Mouse (Mus musculus): ENCODE data around the gene Eif4enif1. TPM values are rescaled to one million over a fixed set of nuclear protein-coding genes. Genes with fewer than 3 reads are reported as not detected.
"Not testable (repeated sequence)": the region's sequence is repeated elsewhere in the genome, so short reads cannot be mapped to it uniquely, and the experiment has no call there.

Eif4enif1 gene
- total RNA-seq, 2 experiments from 2014 or later: 67.2 to 71.1 TPM

DNA sequence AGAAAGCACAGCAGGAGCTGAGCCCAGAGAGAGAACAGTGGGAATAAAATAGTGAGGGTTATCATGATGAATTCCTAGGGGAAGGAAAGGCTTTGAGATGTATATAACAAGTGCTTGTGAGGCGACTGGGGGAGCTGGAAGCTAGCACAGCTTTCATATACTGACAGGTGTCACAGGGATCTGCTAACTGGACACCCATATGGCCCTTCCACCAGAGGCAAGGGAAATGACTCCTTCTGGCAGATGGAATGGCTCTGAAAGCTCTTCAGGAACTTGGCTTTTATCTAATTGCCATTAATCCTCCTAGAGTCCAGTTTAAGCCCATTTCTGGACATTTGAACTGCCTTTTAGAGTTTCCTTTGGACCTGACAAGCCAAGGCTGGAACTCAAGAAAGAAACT lies 20.2 kb upstream of the Eif4enif1 start:
- DNase-seq: not testable (repeated sequence)

DNA sequence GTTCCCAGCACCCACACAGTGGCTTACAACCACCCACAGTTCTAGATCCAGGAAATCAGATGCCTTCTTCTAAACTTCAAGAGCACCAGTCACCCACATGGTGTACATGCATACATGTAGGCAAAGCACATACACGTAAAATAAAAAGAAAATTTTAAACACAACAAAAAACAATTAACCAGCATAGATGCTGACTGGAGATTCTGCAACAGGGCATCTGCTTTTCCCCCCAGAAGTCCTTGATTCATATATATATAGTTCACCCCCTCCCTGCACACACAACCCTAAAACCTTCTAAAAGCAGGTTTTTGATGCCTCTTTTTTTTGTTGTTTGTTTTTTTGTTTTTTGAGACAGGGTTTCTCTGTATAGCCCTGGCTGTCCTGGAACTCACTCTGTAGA lies 19.5 kb upstream of the Eif4enif1 start:
- not testable (repeated sequence) for DNase-seq

DNA sequence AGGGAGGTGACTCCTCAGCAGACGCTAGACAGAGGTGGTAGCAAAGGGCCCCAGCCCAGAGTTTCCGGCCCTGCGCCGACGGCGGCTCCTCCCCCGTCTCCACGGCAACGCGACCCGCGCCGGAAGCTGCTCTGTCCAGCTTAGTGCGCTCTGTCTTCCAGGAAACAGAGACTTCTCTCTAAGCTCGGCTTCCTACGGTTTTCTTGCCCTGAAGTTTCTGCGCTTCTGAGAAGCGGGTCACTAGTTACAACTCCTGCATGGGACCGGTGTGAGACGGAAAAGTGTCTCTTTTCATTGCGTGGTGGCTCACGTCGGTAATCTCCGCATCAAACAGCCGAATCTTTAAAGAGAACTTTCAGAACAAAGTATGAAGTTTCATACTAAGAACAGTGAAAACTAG lies 8.8 kb upstream of the Eif4enif1 start, which contains the start of gene Sfi1:
Gene Sfi1 (minus strand): TSS at position 101 of the 400 bp plus-strand sequence.
- DNase-seq: no peak

DNA sequence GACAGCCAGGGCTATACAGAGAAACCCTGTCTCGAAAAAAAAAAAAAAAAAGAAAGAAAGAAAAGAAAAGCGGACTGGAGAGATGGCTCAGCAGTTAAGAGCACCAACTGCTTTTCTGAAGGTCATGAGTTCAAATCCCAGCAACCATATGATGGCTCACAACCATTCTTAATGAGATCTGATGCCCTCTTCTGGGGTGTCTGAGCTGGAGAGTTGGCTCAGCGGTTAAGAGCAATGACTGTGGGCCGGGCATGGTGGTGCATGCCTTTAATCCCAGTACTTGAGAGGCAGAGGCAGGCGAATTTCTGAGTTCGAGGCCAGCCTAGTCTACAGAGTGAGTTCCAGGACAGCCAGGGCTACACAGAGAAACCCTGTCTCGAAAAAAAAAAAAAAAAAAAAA lies 1.6 kb upstream of the Eif4enif1 start:
- DNase-seq: not testable (repeated sequence)

DNA sequence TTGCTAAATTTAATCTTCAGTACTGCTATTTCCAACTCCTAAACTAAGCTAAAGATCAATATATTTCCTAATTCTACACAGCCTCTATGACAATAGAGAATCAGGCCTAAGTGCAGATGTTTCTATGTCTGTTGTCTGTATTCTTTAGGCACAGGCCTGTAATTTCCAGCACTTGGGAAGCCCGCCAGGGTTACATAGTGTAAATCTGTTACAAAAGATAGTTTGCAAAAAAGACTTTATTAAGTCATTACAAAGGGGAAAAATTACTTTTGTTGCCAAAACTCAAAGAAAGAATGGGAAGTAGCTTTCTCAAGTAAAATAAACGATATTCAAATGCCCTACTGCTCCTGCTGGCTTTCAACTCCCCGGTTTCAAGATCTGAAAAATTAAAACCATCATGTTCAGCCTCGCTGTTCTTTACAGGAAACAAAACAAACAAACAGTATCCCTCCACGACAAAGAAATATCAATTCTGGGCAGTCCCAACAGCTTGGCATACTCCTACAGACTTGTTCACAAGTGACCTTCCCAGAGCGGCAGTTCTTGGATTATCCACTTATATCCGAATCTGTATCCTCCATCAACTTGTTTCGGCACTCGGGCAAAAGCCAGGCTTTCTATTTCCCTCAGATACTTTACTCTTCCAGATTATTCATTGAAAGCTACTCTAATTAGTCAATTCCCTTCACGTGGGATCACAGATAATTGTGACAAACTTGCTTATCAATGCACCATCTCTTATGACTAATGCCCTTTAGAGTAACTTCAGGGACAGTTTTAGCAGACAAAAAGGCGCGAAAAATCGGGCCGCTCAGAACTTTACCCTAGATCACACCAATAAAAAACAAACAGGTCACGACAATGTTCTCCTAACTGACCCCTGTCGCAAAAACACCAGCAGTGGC lies 614 bp upstream of the Eif4enif1 start:
- no peak for DNase-seq

DNA sequence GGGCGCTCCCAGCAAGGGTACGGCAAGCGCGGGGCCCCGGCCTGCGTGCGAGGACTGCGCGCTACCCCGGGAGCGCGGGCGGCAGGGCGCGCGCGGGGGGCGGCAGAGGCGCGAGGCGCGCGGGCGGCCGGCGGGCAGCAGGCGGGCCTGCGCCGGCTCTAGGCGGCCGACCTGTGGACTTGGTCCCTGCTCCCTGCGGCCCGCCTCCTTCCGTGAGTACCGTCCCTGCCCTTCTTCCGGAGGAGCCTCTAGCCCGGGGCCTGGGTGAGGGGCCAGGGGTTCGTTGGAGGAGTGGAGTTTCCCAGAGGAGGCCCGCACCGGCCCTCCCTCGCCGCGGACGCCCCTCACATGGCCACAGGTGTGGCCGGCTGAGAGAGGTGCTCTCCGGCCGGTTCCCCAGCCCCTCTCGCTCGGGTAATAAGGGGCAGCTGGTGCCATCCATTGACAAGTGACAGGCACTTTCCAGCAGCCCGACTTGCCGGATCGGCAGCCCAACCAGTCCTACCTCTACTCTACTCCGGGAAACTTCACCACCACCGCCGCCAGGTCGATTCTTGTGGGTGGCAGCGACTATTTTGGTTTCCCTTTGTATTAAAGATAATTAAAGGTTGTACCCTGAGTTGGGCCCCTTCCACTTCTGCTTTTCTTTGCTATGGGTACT lies 719 bp downstream of the Eif4enif1 start:
- DNase-seq: peak; percentile 53 to 60

DNA sequence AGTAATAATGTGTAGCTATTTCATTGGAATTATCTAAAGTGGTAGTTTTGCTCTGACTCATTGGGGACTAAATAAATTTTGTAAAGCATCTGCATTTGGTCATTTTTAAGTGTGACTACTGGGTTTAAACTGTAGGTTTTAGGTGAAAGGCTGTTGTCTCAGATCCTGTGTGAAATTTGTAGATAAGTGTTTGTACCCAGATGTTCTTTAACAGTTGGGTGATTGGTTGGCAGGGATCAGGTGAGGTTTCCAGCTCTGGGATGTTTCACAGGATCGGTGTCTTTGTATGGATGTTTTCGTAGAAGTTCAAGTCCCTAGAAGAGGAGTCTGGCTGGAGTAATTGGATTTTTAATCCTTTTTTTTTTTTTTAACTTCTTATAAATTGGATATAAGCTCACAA lies 1.6 kb downstream of the Eif4enif1 start:
- no peak for DNase-seq

DNA sequence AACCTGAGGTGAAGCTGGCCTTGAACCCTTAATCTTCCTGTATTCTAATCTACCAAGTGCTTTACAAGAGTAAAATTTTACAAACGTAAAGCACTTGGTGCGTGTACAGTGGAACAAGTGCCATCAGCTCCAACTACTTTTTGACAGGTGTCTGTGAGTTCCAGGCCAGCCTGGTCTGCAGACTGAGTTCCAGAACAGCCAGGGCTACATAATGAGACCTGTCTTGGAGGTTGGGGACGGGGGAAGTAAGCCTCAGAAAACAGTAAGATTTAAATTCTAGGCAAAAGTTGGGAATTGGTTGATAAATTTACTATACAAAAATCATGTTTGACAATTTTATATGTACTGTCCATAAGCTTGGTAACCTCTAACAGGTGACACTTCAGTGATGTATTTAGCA lies 3.0 kb downstream of the Eif4enif1 start:
- no peak for DNase-seq

DNA sequence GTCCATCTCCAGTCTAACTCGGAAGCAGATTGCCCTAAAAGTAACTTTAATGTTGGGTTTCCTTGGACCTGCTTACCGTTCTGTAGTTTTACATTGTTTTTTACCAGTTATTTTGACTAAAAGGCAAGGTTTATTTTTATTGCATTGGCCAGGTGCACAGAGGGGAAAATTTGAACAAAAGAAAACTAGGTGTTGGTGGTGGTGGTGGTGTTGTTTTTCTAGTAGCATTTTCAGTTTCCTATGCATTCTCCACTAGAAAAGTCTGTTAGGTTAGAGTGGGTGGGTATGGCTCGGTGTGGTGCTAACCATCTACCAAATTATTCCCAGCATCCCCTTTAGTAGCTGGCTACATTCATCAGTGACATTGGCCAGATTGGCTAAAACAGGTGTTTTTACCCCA lies 4.6 kb downstream of the Eif4enif1 start:
- DNase-seq: no peak

DNA sequence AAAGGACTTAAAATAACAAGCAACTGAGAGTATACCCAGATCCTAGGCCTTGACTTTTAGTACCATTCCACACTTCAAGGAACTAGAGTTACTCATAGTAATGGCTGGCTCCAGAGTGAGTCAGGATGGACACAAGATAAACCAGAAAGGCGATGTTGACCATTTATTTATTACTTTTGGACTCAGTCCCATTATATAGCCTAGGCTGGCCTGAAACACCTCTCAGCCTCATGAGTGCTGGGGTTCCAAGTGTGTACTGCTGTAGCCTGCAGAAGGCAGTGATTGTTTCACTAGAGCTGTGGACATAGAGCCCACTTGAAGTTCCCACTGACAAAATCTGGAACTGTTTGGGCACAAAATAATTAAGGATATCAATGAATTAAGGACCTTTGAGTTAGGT lies 10.3 kb downstream of the Eif4enif1 start:
- DNase-seq: no peak

DNA sequence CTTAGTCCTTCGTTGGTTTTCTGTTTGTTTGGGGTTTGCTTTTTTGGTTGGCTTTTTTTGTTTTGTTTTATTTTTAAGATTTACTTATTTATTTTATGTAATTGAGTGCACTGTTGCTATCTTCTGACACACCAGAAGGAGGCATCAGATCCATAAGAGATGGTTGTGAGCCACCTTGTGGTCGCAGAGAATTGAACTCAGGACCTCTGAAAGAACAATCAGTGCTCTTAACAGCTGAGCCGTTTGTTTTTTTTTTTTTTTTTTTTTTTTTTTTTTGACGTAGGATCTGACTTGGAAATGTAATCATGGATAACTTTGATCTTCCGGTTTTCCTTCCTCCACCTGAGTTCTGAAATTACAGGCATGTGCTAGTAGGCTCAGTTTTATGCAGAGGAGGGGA lies 20.9 kb downstream of the Eif4enif1 start:
- DNase-seq: no peak

DNA sequence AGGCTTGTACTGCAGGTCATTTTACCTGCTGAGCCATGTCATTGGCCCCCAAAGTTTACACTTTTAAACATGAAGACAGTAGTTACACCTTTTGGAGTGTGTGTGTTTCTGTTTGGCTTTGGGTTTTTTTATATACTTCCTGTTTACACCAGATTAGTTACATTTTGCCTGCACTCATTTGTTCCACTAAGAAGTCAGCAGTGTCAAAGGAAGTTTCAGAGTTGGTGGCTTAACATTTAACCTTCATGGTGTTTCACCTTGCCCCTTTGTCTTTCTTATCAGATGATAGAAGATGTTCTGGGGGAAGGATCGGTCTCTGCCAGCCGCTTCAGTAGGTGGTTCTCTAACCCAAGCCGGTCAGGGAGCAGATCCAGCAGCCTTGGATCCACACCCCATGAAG lies 24.9 kb downstream of the Eif4enif1 start:
- DNase-seq: no peak

DNA sequence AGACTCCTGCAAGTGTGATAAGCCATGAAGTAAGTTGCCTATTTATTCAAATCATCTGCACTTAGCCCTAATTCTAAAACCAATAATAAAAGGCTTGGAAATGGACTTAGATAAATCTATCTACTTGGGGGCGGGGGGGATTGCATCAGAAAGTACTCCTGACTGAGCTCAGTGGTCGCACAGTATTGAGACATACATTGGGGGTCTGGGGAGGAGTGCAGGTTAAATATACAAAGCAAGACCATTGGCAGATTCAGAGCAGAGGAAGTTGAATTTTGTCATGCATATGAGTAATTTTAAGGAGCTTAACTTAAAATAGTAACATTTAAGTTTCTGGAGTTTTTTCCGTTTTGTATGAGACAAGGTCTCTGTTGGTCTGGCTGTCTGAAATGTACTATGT lies 30.1 kb downstream of the Eif4enif1 start:
- DNase-seq: no peak

DNA sequence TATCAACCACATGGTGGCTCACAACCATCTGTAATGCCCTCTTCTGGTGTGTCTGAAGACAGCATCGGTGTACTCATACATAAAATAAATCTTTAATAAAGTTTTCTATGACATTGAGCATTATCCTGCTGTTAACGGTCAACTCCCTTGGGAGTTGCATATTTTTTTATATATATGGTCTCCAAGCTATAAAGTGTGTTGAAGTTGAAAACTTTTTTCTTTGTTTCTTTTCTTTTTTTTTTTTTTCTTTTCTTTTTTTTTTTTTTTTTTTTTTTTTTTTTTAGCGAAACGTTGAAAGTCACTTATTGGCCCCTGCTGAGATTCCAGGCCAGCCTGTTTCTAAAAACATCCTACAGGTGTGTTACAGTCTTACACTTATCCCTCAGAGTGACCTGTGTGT lies 31.5 kb downstream of the Eif4enif1 start:
- no peak for DNase-seq

DNA sequence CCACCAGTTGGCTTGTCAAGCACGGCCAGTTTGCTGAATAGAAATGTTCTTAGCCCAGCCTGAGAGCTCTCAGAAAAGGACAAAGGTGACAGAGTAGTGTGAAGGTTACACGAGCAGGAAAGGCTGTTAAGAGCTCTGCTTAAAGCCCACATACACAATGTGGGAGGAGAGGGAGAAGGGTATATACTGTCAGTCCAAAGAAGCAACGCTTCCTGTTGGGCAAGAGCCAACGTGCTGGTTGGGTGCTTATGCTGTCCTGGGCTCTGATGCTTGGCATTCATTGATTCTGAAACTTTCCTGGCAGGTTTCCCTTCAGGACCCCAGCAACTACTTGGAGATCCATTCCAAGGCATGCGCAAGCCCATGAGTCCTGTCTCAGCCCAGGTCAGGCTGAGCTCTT lies 33.1 kb downstream of the Eif4enif1 start:
- DNase-seq: no peak

DNA sequence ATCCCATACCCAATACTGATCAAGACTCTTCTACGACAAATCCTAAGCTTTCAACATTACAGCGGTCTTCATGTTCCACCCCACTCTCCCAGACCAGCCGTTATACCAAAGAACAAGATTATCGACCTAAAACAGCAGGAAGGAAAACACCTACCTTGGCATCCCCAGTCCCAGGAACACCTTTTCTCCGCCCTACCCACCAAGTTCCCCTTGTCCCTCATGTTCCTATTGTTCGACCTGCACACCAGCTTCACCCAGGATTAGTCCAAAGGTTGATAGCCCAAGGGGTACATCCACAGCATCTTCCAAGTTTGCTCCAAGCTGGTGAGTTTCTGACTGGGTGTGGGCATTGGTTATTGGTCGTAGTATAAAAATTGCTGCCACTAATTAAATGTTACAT lies 40.2 kb downstream of the Eif4enif1 start:
- DNase-seq: no peak

DNA sequence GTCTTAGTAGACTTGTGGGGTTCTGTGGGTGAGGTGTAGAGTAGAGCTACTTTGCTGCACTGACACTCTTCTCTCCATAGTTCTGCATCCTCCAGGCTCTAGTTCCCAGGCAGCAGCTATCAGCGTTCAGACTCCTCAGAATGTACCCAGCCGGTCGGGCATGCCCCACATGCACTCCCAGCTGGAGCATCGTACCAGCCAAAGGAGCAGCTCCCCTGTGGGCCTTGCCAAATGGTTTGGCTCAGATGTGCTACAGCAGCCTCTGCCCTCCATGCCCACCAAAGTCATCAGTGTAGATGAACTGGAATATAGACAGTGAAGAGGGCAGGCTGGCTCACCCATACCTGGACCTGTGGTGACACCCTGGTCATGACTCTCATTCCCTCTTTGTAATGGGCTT lies 41.6 kb downstream of the Eif4enif1 start:
- peak; percentile 27 to 39 for DNase-seq

DNA sequence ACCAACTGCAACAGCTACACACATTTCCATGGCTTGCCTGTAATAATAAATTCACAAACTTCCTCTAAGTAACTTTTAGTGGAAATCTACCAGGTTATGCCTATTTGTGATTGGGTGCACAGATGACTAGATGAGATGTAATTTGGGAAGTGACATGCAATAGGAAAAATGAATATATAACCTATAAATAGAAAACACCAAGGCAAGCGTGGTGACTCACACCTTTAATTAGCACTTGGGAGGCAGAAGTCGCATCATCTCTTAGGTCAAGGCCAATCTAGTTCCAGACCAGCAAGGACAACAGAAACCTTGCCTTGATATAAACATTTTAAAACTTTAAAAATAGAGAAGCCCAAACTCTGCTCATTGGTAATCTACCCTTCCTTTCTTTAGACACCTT lies 45.2 kb downstream of the Eif4enif1 start:
- DNase-seq: no peak

DNA sequence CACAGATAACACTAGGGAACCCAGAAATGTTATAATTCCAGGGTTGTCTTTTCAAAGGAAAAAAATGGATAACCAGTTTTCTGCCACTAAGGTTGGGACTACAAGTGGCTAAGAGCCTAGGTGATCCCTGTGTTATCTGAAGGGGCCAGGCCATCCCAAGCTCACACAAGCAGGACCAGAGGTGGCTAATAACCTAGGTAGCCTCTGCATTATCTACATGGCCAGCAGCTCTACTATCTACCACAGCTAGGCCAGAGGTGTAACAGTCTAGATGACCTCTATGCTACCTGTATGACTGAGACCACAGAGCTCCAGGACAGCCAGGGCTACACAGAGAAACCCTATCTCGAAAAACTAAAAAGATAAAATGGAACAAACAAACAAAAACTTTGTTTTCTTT lies 57.3 kb downstream of the Eif4enif1 start:
- DNase-seq: no peak

DNA sequence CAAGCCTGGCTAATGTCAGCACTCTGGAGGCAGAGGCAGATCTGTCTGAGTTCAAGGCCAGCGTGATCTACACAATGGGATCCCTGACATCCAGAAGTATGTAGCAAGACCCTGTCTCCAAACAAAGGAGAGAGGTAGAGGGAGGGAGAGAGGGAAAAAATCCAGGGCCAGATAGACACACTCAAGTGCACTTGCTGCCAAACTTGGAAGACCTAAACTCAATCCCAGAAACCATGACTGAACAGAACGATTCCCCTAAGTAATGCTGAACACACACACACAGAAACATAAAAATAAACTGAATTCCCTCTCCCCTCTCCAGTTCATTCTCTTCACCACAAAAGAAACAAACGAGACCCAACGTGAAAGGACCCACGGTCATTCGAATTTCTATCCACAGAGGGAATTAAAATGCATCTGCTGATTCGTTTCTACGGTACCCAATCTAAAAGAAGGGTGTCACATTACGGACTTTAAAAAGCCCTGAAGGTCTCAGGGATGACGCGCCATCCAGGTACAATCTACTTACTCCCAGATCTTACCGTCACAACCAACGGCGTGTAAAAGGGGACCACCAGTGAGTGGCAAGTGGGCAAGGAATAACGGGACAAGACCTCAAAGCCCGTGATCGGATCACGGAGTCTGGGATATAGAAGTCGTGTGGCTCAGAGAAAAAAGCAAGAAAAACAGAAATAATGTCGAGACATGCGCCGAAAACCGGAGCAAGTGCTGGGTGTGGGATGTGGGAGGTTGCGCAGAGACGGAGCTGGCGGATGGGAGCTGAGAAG lies 63.3 kb downstream of the Eif4enif1 start:
- DNase-seq: no peak

DNA sequence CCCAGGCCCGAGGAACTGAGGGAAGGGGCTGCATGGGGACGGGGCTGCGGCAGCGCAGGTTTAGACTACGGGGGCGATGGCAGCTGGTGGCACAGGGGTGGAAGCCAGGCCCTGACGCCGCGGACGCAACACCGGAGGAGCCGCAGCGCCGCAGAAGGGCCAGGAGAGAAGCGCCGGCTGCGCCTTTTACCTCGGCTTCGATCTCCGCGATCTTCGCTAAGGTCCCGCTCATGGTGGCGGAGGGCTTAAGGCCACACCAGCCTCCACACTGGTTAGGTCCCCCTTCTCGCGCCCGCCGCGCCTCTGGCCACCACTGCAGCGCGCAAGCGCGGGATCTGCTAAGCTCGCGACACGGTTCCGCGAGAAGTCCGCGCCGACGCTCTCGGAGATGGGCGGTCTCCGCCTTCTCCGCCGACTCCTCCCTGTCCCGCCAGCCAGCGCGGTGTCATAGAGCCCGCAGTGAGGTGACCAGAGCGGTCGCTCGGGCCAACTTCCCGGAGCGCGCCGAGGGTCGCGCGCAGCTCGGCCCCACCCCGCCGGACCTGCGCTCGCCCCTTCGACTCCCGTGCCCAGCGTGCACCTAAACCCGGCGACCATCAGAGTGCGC lies 64.0 kb downstream of the Eif4enif1 start, which contains the start of gene Drg1:
Gene Drg1 (minus strand): TSS at position 337 of the 607 bp plus-strand sequence.
- DNase-seq: peak; percentile 92 to 94

DNA sequence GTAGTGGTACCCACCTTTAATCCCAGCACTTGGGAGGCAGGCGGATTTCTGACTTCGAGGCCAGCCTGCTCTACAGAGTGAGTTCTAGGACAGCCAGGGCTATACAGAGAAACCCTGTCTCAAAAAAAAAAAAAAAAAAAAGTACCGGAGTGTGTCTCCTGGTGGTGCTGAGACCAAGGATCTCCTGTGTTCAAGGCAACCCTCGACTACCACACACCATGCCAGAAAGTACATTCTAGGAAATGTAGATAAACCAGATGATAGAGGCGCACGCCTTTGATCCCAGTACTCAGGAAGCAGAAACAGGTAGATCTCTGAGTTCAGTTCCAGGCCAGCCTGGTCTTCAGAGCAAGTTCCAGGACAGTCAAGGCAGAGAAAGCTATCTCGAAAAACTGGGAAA lies 64.9 kb downstream of the Eif4enif1 start:
- no peak for DNase-seq

DNA sequence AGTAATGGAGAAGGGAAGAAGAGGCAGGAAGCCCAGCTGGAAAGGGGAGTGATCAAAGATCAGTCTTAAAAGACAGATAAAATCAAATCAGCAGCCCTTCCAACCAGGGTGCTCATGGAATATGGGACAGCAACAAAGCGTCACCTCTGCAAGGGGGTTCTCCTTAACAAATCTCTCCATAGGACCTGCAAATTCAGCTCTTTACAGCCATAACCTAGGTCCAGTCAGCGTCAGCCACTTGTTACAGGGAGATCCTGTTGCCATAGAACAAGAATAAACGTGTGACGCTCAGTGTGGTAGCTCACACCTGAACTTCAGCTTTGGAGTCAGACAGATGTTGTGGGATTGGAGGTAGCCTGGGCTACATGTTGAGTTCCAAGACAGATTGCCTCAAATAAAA lies 67.0 kb downstream of the Eif4enif1 start:
- no peak for DNase-seq

Data from layer of hippocampus, postnatal 36 days (tissue).